Mouse (Mus musculus): ENCODE results near the gene Mecom. TPM values are rescaled to one million over a fixed set of nuclear protein-coding genes. Genes with fewer than 3 reads are reported as not detected.

The Mecom gene
- polyA plus RNA-seq, 1 experiment = 1.8 TPM

DNA sequence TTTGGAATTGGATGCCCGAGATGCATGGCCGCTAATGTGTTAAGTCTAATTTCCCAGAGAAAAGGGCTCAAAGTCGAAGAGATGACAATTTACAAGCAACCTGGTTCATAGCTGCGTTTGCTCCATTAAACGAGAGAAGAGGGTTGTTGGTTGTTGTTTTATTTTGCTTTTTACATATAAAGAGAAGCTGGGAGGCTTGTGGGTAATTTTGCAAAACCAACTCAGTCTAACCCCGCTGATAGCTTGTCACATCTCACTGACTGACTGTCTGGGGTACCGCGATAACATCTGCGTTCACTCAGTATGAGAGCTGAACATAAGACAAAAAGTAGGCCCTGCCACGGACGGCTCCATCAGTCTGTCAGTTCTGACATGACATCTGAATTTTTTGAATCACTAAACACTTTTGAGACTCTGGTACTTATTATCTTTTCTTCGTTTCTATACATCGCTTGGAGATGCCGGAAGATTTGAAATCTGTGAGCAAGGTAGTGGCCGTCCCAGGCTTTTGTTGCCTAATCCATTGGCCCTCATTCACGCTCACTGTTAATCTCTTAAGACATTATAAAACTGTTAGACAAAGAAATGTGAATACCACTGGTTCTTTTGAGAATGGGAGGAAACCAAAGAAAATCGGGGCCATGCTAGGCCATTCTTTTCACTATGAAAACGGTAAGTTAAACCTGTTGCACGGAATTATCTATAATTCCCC lies 327.0 kb downstream of the Mecom start:
- Histone ChIP-seq H3K4me2 (ENCODE audit: low read depth) (no peak overlapping the region), H3K36me3 (ENCODE audit: control insufficient read depth, insufficient read depth) (no peaks in the 10 kb centered on the region), H3K79me2 (ENCODE audit: control insufficient read depth, insufficient read depth) (no peaks in the 10 kb centered on the region), H3ac (ENCODE audit: control insufficient read depth, insufficient read length) (no peak overlapping the region), H3K4me3 (no peak overlapping the region), H3K27me3 (ENCODE audit: control insufficient read depth, insufficient read depth, insufficient read length) (peaks cover 3% of the 10 kb centered on the region)
- TF ChIP-seq POLR2AphosphoS2 (IDR thresholded peaks at IDR 0.05; ENCODE audit: insufficient read length, low read depth) (no peak), MYOG (IDR thresholded peaks at IDR 0.05; ENCODE audit: control insufficient read depth in 1 of 3, insufficient read depth in 1 of 3, insufficient read length in 2 of 3, low read depth in 2 of 3) (no peak), USF1 (IDR thresholded peaks at IDR 0.05; ENCODE audit: low read depth) (no peak), REST (IDR thresholded peaks at IDR 0.05; ENCODE audit: insufficient read depth, insufficient read length) (no peak), MAX (IDR thresholded peaks at IDR 0.05; ENCODE audit: low read depth) (no peak), POLR2A (IDR thresholded peaks at IDR 0.05; ENCODE audit: insufficient read length, low read depth) (no peak), CEBPB (IDR thresholded peaks at IDR 0.05; ENCODE audit: insufficient read depth, poor library complexity, severe bottlenecking) (no peak)

DNA sequence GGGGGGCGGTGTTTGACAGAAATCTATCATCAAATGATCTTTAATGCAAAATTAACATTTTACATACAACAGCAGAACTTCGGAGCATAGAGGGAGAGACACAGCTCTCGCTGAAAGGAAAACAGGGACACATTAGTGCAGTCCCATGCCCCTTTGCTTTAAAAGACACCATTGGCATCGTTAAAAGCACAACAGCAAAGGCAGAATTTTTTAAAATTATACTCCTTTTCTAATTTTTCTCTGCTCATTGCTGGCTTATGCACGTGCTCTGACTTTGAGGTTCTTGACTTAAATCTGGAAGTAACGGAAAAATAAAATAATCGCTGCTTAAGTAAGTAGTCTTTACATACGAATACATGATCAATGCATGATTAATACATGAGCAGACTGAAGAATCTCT lies 327.9 kb downstream of the Mecom start:
- Histone ChIP-seq H3ac (ENCODE audit: control insufficient read depth, insufficient read length) (no peak overlapping the region), H3K4me3 (no peak overlapping the region), H3K79me2 (ENCODE audit: control insufficient read depth, insufficient read depth) (no peaks in the 10 kb centered on the region), H3K4me2 (ENCODE audit: low read depth) (no peak overlapping the region), H3K27me3 (ENCODE audit: control insufficient read depth, insufficient read depth, insufficient read length) (peaks cover 3% of the 10 kb centered on the region), H3K36me3 (ENCODE audit: control insufficient read depth, insufficient read depth) (no peaks in the 10 kb centered on the region)
- TF ChIP-seq MAX (IDR thresholded peaks at IDR 0.05; ENCODE audit: low read depth) (no peak), POLR2AphosphoS2 (IDR thresholded peaks at IDR 0.05; ENCODE audit: insufficient read length, low read depth) (no peak), SRF (IDR thresholded peaks at IDR 0.05; ENCODE audit: control insufficient read depth, insufficient read length, low read depth) (no peak), REST (IDR thresholded peaks at IDR 0.05; ENCODE audit: insufficient read depth, insufficient read length) (no peak), MYOG (IDR thresholded peaks at IDR 0.05; ENCODE audit: control insufficient read depth in 1 of 3, insufficient read depth in 1 of 3, insufficient read length in 2 of 3, low read depth in 2 of 3) (no peak), TCF12 (IDR thresholded peaks at IDR 0.05; ENCODE audit: insufficient read depth, poor library complexity, severe bottlenecking) (no peak), CEBPB (IDR thresholded peaks at IDR 0.05; ENCODE audit: insufficient read depth, poor library complexity, severe bottlenecking) (no peak), MYOD1 (IDR thresholded peaks at IDR 0.05; ENCODE audit: control insufficient read depth in 1 of 3, insufficient read length in 2 of 3, low read depth in 2 of 3) (no peak), E2F4 (IDR thresholded peaks at IDR 0.05; ENCODE audit: insufficient read depth) (no peak), USF1 (IDR thresholded peaks at IDR 0.05; ENCODE audit: low read depth) (no peak), POLR2A (IDR thresholded peaks at IDR 0.05; ENCODE audit: insufficient read length, low read depth) (no peak), TCF3 (IDR thresholded peaks at IDR 0.05; ENCODE audit: insufficient read length, low read depth) (no peak)

DNA sequence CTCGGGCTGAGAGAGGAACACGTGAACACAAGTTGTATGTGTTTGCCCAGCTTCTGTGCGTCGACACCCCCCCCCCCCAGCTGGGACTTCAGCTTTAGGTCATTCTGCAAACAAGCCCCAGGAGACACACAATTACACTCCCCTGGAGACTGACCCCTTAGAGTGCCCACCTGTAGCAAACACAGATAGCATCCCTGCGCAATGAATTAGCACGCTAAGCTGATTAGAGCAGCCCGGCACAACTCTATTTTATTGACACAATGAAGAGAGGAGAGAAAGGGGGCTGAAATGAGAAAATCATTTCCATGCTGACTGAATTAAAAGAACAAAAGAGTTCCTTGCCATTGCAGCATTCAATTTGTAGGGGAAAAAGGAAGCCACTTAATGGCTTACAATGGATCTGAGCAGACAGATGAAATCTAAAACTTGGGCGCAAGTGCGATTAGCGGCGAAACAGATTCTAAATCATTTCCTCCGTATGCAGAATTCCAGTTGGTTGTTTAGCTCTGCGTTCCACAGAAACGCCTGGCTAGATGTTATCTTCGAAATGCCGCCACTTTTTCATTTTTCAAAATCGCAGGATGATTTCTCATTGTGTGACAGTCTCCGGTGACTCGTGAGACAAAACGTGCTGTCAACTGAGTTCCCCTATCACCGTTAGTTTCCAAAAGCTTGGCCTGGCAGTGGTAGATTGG lies 328.5 kb downstream of the Mecom start:
- no peak for TF ChIP-seq TCF12 (IDR thresholded peaks at IDR 0.05; ENCODE audit: insufficient read depth, poor library complexity, severe bottlenecking)
- TF ChIP-seq CEBPB (IDR thresholded peaks at IDR 0.05; ENCODE audit: insufficient read depth, poor library complexity, severe bottlenecking) = no peak
- no peak for TF ChIP-seq SRF (IDR thresholded peaks at IDR 0.05; ENCODE audit: control insufficient read depth, insufficient read length, low read depth)
- TF ChIP-seq USF1 (IDR thresholded peaks at IDR 0.05; ENCODE audit: low read depth) = no peak
- no peak for TF ChIP-seq POLR2AphosphoS2 (IDR thresholded peaks at IDR 0.05; ENCODE audit: insufficient read length, low read depth)
- no peak for TF ChIP-seq MAX (IDR thresholded peaks at IDR 0.05; ENCODE audit: low read depth)
- no peak for TF ChIP-seq POLR2A (IDR thresholded peaks at IDR 0.05; ENCODE audit: insufficient read length, low read depth)
- no peaks in the 10 kb centered on the region for H3K79me2 ChIP-seq (ENCODE audit: control insufficient read depth, insufficient read depth)
- no peak overlapping the region for H3K4me2 ChIP-seq (ENCODE audit: low read depth)
- H3K36me3 ChIP-seq (ENCODE audit: control insufficient read depth, insufficient read depth) = no peaks in the 10 kb centered on the region
- peaks cover 3% of the 10 kb centered on the region for H3K27me3 ChIP-seq (ENCODE audit: control insufficient read depth, insufficient read depth, insufficient read length)
- H3K4me3 ChIP-seq = no peak overlapping the region
- H3ac ChIP-seq (ENCODE audit: control insufficient read depth, insufficient read length) = no peak overlapping the region

DNA sequence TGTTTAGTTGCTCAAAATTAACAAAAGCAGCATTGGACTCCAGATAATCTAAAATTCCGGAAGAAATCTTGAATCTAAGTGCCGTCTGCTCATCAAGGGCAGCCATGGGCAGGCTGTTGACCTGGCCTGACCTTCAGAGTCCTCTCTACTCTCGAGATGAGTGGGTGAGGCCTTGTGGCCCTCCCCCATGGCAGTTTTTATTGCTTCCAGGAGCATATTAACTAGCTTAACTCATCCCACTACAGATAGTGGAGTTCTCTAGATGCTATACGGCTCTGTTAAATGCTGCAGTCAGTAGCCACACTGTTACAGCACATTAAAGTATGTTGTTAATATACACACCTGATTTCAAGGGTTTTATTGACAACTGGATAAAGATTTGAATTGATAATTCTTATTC lies 333.2 kb downstream of the Mecom start:
- no peak overlapping the region for H3K4me3 ChIP-seq
- H3K36me3 ChIP-seq (ENCODE audit: control insufficient read depth, insufficient read depth) = no peaks in the 10 kb centered on the region
- no peaks in the 10 kb centered on the region for H3K79me2 ChIP-seq (ENCODE audit: control insufficient read depth, insufficient read depth)
- no peak overlapping the region for H3ac ChIP-seq (ENCODE audit: control insufficient read depth, insufficient read length)
- no peak overlapping the region for H3K4me2 ChIP-seq (ENCODE audit: low read depth)
- no peak for TF ChIP-seq MYOG (IDR thresholded peaks at IDR 0.05; ENCODE audit: control insufficient read depth in 1 of 3, insufficient read depth in 1 of 3, insufficient read length in 2 of 3, low read depth in 2 of 3)
- no peak for TF ChIP-seq TCF12 (IDR thresholded peaks at IDR 0.05; ENCODE audit: insufficient read depth, poor library complexity, severe bottlenecking)
- no peak for TF ChIP-seq CEBPB (IDR thresholded peaks at IDR 0.05; ENCODE audit: insufficient read depth, poor library complexity, severe bottlenecking)
- no peak for TF ChIP-seq E2F4 (IDR thresholded peaks at IDR 0.05; ENCODE audit: insufficient read depth)
- TF ChIP-seq POLR2A (IDR thresholded peaks at IDR 0.05; ENCODE audit: insufficient read length, low read depth) = no peak
- no peak for TF ChIP-seq MAX (IDR thresholded peaks at IDR 0.05; ENCODE audit: low read depth)
- TF ChIP-seq USF1 (IDR thresholded peaks at IDR 0.05; ENCODE audit: low read depth) = no peak
- TF ChIP-seq TCF3 (IDR thresholded peaks at IDR 0.05; ENCODE audit: insufficient read length, low read depth) = no peak
- TF ChIP-seq POLR2AphosphoS2 (IDR thresholded peaks at IDR 0.05; ENCODE audit: insufficient read length, low read depth) = no peak
- no peak for TF ChIP-seq REST (IDR thresholded peaks at IDR 0.05; ENCODE audit: insufficient read depth, insufficient read length)
- TF ChIP-seq SRF (IDR thresholded peaks at IDR 0.05; ENCODE audit: control insufficient read depth, insufficient read length, low read depth) = no peak
- no peak for TF ChIP-seq MYOD1 (IDR thresholded peaks at IDR 0.05; ENCODE audit: control insufficient read depth in 1 of 3, insufficient read length in 2 of 3, low read depth in 2 of 3)
- no peaks in the 10 kb centered on the region for H3K27me3 ChIP-seq (ENCODE audit: control insufficient read depth, insufficient read depth, insufficient read length)
